Comparison of ENCODE assay signal across 25 mouse cellular contexts in the genomic region with DNA sequence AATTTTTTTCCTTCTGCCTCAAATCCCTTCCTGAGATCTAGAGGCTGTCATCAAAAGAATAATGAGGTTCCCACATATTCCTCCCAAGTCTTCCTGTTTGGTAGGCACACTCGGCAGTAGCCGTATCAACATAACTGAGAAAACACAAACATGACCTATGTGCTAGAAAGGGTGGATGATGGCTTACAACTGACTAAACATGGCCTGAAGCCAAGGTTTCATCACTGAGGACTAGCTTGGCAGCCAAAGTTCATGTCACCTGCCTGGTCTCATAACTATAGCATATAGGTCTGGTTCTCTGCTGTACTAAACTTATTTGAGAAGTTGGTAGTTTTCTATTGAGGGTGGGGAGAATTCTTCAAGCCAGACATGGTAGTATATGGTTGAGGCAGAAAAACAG. TPM values are rescaled to one million over a fixed set of nuclear protein-coding genes. Genes with fewer than 3 reads are reported as not detected.
DNase-seq lines count a peak whose midpoint lies in the region; ATAC-seq and TF ChIP-seq lines count a peak whose summit lies in the region.
"Had no signal": no experiment of that assay in that cellular context is flagged by ENCODE, and none has a peak within 500 bp of the region (broad histone marks: within the 10 kb centered on the region; RNA-seq: fewer than 3 reads in every experiment).

No protein-coding gene starts in this region.

- no peak overlapping the region for H3K4me2 ChIP-seq in liver, postnatal 0 days (ENCODE audit: low read depth, low read length)
- H3K4me2 ChIP-seq: embryonic facial prominence, embryonic 12.5 days; hindbrain, embryonic 15.5 days; limb, embryonic 15.5 days; midbrain, embryonic 13.5 days; neural tube, embryonic 13.5 days had no signal

- peaks cover 7% of the 10 kb centered on the region for H3K4me1 ChIP-seq in liver, adult 2 months (ENCODE audit: control insufficient read depth, insufficient read depth, low read length)
- peaks cover 4% of the 10 kb centered on the region; the same call in 1 of the 2 replicates for H3K4me1 ChIP-seq in liver, postnatal 0 days (ENCODE audit: insufficient read depth)
- H3K4me1 ChIP-seq: embryonic facial prominence, embryonic 12.5 days; hindbrain, embryonic 10.5 days; hindbrain, embryonic 15.5 days; limb, embryonic 10.5 days; limb, embryonic 15.5 days; midbrain, embryonic 13.5 days; neural tube, embryonic 13.5 days had no signal

- 12% methylated on average over 2 of the region's 2 CpGs for WGBS in liver, adult 2 months
- WGBS in large intestine, adult 2 months = 13% methylated on average over 2 of the region's 2 CpGs
- WGBS in liver, postnatal 0 days (ENCODE audit: insufficient replicate concordance) = 54% methylated on average over 2 of the region's 2 CpGs

- H3K9ac ChIP-seq in liver, adult 2 months (ENCODE audit: low read depth, low read length) = no peak overlapping the region
- H3K9ac ChIP-seq in liver, postnatal 0 days (replicated peaks) = no peak overlapping the region
- H3K9ac ChIP-seq: embryonic facial prominence, embryonic 12.5 days; hindbrain, embryonic 15.5 days; limb, embryonic 15.5 days; midbrain, embryonic 13.5 days; neural tube, embryonic 13.5 days had no signal

- no peak overlapping the region for H3K27ac ChIP-seq in liver, adult 2 months (replicated peaks; ENCODE audit: insufficient read depth, low read depth, low read length)
- H3K27ac ChIP-seq in liver, postnatal 0 days (ENCODE audit: low read depth) = peak overlapping the region; percentile 83
- H3K27ac ChIP-seq: embryonic facial prominence, embryonic 12.5 days; hindbrain, embryonic 10.5 days; hindbrain, embryonic 15.5 days; limb, embryonic 10.5 days; limb, embryonic 15.5 days; macrophage; midbrain, embryonic 13.5 days; neural tube, embryonic 13.5 days had no signal

- ATAC-seq in liver, postnatal 0 days = peak; percentile 94
- ATAC-seq in CD4-positive, CD25-positive, alpha-beta regulatory T cell, adult 4 months = no peak
- ATAC-seq: forebrain, embryonic 14.5 days; inflammation-experienced regulatory T-cells, adult 6 months; midbrain, embryonic 13.5 days had no signal

- peak; percentile 74 for TF ChIP-seq EP300 in liver, postnatal 0 days (IDR thresholded peaks at IDR 0.05; ENCODE audit: low read depth)

- no peak for TF ChIP-seq POLR2A in liver, adult 2 months (IDR thresholded peaks at IDR 0.05; ENCODE audit: extremely low read depth, insufficient read depth, low read length)

- TF ChIP-seq CTCF in liver, adult 2 months (IDR thresholded peaks at IDR 0.05; ENCODE audit: low read depth, low read length) = no peak
- TF ChIP-seq CTCF in liver, postnatal 0 days (IDR thresholded peaks at IDR 0.05; ENCODE audit: low read depth) = no peak

- peak; percentile 11 for DNase-seq in adrenal gland, postnatal 14 days
- DNase-seq in adrenal gland, postnatal 36 days = no peak
- DNase-seq in liver, adult 2 months (ENCODE audit: extremely low read depth, low read depth, low spot score) = peak; percentile 97
- no peak for DNase-seq in liver
- DNase-seq in large intestine, adult 2 months (ENCODE audit: low read depth, low spot score) = peak; percentile 87
- DNase-seq in liver, postnatal 0 days = peak; percentile 59
- DNase-seq in cerebellum, postnatal 25 days = no peak
- DNase-seq: cerebellum, adult 9-10 months; embryo, embryonic 11 days; heart, postnatal 14 days; kidney, adult 9 months; layer of hippocampus, postnatal 36 days; right cerebral cortex, postnatal 4 days; thymus, postnatal 4 days had no signal

- H3K36me3 ChIP-seq in liver, adult 2 months (ENCODE audit: control insufficient read depth, insufficient read depth, low read length) = peaks cover 74% of the 10 kb centered on the region
- H3K36me3 ChIP-seq in liver, postnatal 0 days (replicated peaks; ENCODE audit: insufficient read depth, low read length) = peaks cover 12% of the 10 kb centered on the region
- H3K36me3 ChIP-seq: embryonic facial prominence, embryonic 12.5 days; hindbrain, embryonic 10.5 days; hindbrain, embryonic 15.5 days; limb, embryonic 10.5 days; limb, embryonic 15.5 days; midbrain, embryonic 13.5 days; neural tube, embryonic 13.5 days had no signal

- no peaks in the 10 kb centered on the region; the same call in 1 of the 2 replicates for H3K79me2 ChIP-seq in liver, adult 2 months (ENCODE audit: control insufficient read depth, insufficient read depth, low read length)

- no peaks in the 10 kb centered on the region for H3K27me3 ChIP-seq in liver, adult 2 months (ENCODE audit: control insufficient read depth, insufficient read depth, low read length)
- no peaks in the 10 kb centered on the region for H3K27me3 ChIP-seq in liver, postnatal 0 days (ENCODE audit: insufficient read depth, low read length)
- H3K27me3 ChIP-seq: embryonic facial prominence, embryonic 12.5 days; hindbrain, embryonic 15.5 days; limb, embryonic 15.5 days; midbrain, embryonic 13.5 days; neural tube, embryonic 13.5 days had no signal

- H3K9me3 ChIP-seq in liver, postnatal 0 days (ENCODE audit: low read length) = no peaks in the 10 kb centered on the region
- H3K9me3 ChIP-seq: embryonic facial prominence, embryonic 12.5 days; hindbrain, embryonic 10.5 days; hindbrain, embryonic 15.5 days; limb, embryonic 10.5 days; limb, embryonic 15.5 days; midbrain, embryonic 13.5 days; neural tube, embryonic 13.5 days had no signal

- no peak overlapping the region for H3K4me3 ChIP-seq in liver, adult 2 months (ENCODE audit: insufficient read depth, low read depth, low read length)
- no peak overlapping the region for H3K4me3 ChIP-seq in liver, postnatal 0 days (ENCODE audit: low read depth, low read length)
- H3K4me3 ChIP-seq: embryonic facial prominence, embryonic 12.5 days; hindbrain, embryonic 10.5 days; hindbrain, embryonic 15.5 days; limb, embryonic 10.5 days; limb, embryonic 15.5 days; midbrain, embryonic 13.5 days; neural tube, embryonic 13.5 days had no signal

RNA-seq across cellular contexts. Expression of a gene that starts 40.4 kb away (rescaled TPM):
- total RNA-seq in adrenal gland, postnatal 14 days (2021) = 15.8 and 20.7 TPM in 2 replicates
- 10 to 100 TPM; 17.4 to 25.5 TPM for total RNA-seq in adrenal gland, postnatal 36 days (2021)
- total RNA-seq in liver, adult 2 months (2014; rRNA removed) = 96.1 and 121 TPM in 2 replicates
- polyA plus RNA-seq in liver, adult 2 months (2012; rRNA removed) = 84.5 and 86.9 TPM in 2 replicates
- 6.0 and 7.2 TPM in 2 replicates for polyA plus RNA-seq in large intestine, adult 2 months (2012; rRNA removed)
- polyA plus RNA-seq in liver, postnatal 0 days (2015; fragmentation: Nextera tagmentation; extraction: Ambion mirVana) = 31.1 and 31.4 TPM in 2 replicates
- 1 to 10 TPM in 1 of 2 experiments, under 1 TPM in 1; 0.76 to 1.6 TPM for polyA plus RNA-seq in CD4-positive, CD25-positive, alpha-beta regulatory T cell, adult 4 months (2017; shearing (Covaris generic))

RNA-seq across cellular contexts. Expression of a gene that starts 56.8 kb away (rescaled TPM):
- 8.0 and 34.9 TPM in 2 replicates for total RNA-seq in adrenal gland, postnatal 14 days (2021)
- 10 to 100 TPM in 1 of 2 experiments, 1 to 10 TPM in 1; 2.3 to 10.6 TPM for total RNA-seq in adrenal gland, postnatal 36 days (2021)
- total RNA-seq in liver, adult 2 months (2014; rRNA removed) = 157 and 197 TPM in 2 replicates
- polyA plus RNA-seq in liver, adult 2 months (2012; rRNA removed) = 77.7 and 79.8 TPM in 2 replicates
- 0.06 and 0.25 TPM in 2 replicates for polyA plus RNA-seq in large intestine, adult 2 months (2012; rRNA removed)
- polyA plus RNA-seq in liver, postnatal 0 days (2015; fragmentation: Nextera tagmentation; extraction: Ambion mirVana) = 24.5 and 28.2 TPM in 2 replicates
- polyA plus RNA-seq in CD4-positive, CD25-positive, alpha-beta regulatory T cell, adult 4 months (2017; shearing (Covaris generic)) = under 1 TPM in 1 of 2 experiments, not detected in 1; 0.04 TPM
- polyA plus RNA-seq: inflammation-experienced regulatory T-cells, adult 6 months had no signal

Comparison
In these comparisons a context has a peak if more than half of its experiments do, and no peak if none do; other contexts are left out.
1. DNase-seq: peak in adrenal gland, postnatal 14 days (single experiment), liver, adult 2 months (single experiment), large intestine, adult 2 months (single experiment) and liver, postnatal 0 days (single experiment); none in adrenal gland, postnatal 36 days (0 of 2), liver (single experiment) and cerebellum, postnatal 25 days (0 of 2).
2. RNA of a gene that starts 56.8 kb away (polyA plus RNA-seq): 77.7 to 79.8 TPM in liver, adult 2 months and 24.5 to 28.2 TPM in liver, postnatal 0 days; 0.06 to 0.25 TPM in large intestine, adult 2 months and 0.04 TPM in CD4-positive, CD25-positive, alpha-beta regulatory T cell, adult 4 months; every median in the first group is over 10 times any median in the second.